9 mouse cellular contexts compared by ENCODE assay signal in the genomic region with DNA sequence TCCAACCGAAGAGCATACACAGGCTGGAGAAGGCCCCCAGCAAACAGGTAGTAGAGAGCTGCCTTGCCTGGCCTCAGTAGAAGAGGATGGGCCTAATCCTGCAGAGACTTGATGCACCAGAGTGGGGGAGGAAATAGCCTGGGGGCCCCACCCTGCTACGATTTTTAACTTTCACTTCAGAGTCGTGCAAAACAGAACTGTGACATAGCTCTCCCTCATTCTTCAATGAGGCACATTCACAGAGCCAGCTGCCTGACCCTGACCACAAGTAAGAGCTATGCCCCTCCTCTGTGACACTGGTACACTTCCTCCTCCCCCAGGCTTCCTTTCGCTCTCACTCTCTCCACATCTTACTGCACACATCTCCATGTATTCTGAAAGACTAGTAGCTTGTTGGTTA. TPM values are rescaled to one million over a fixed set of nuclear protein-coding genes. Genes with fewer than 3 reads are reported as not detected.
A peak's percentile ranks its signal among the peaks of the same experiment; 100 is the strongest.
DNase-seq lines count a peak whose midpoint lies in the region; ATAC-seq lines count a peak whose summit lies in the region.
"Had no signal": no experiment of that assay in that cellular context is flagged by ENCODE, and none has a peak within 500 bp of the region (broad histone marks: within the 10 kb centered on the region; RNA-seq: fewer than 3 reads in every experiment).

No protein-coding gene starts in this region.

- ATAC-seq in inflammation-experienced regulatory T-cells, adult 6 months: peak; percentile 97

- peak; percentile 28 for DNase-seq in adrenal gland, adult 2 months
- no peak for DNase-seq in adrenal gland, adult 18-20 months (ENCODE audit: low spot score in 2 of 2)
- DNase-seq in CD8-positive naive resting alpha-beta T cell, adult 2 months (ENCODE audit: low read depth in 2 of 2, low spot score in 2 of 2): peak; percentile 79 to 84
- peak; percentile 75 for DNase-seq in spleen, postnatal 36 days (ENCODE audit: low spot score in 2 of 2)
- DNase-seq in left cerebral cortex, postnatal 4 days: no peak
- DNase-seq in right cerebral cortex, adult 18-20 months: no peak
- no peak for DNase-seq in frontal cortex, postnatal 10 days (ENCODE audit: low spot score in 2 of 2)
- DNase-seq: adrenal gland, postnatal 36 days had no signal

- intact Hi-C loops in left cerebral cortex, postnatal 4 days (cut with DNase I): no loop called here

RNA-seq across cellular contexts. Expression of gene Pdlim1, which starts 14.2 kb away (rescaled TPM):
- total RNA-seq in adrenal gland, adult 2 months (2021): 10 to 100 TPM; 20.9 to 25.8 TPM
- 3.7 and 4.9 TPM in 2 replicates for polyA plus RNA-seq in adrenal gland, adult 2 months (2012; rRNA removed)
- 10 to 100 TPM; 19.0 to 22.4 TPM for total RNA-seq in adrenal gland, adult 18-20 months (2021)
- 100 to 1,000 TPM; 103 to 158 (median 146) TPM for polyA plus RNA-seq in inflammation-experienced regulatory T-cells, adult 6 months (2017; shearing (Covaris generic))
- total RNA-seq in left cerebral cortex, postnatal 4 days (2021): 1 to 10 TPM; 1.6 to 3.4 TPM

Comparison
In these comparisons a context has a peak if more than half of its experiments do, and no peak if none do; other contexts are left out.
1. DNase-seq: peak in adrenal gland, adult 2 months (single experiment), CD8-positive naive resting alpha-beta T cell, adult 2 months (2 of 2) and spleen, postnatal 36 days (2 of 2); none in adrenal gland, adult 18-20 months (0 of 2), left cerebral cortex, postnatal 4 days (single experiment), right cerebral cortex, adult 18-20 months (single experiment) and frontal cortex, postnatal 10 days (0 of 2).
2. RNA of gene Pdlim1, which starts 14.2 kb away (total RNA-seq): 20.9 to 25.8 TPM in adrenal gland, adult 2 months and 19.0 to 22.4 TPM in adrenal gland, adult 18-20 months; 1.6 to 3.4 TPM in left cerebral cortex, postnatal 4 days; every median in the first group is over 4 times any median in the second.